Mouse (Mus musculus) urinary bladder, postnatal 36 days (tissue): Measurements from ENCODE around the gene Osgep.
A peak's percentile ranks its signal among the peaks of the same experiment; 100 is the strongest.
"Not testable (repeated sequence)": the region's sequence is repeated elsewhere in the genome, so short reads cannot be mapped to it uniquely, and the experiment has no call there.

Source experiments
- DNase-seq, 2 experiments: peaks; one replicate each; pipeline ENCODE4 v3.0.0; 2022; ENCODE audit warnings: low spot score in 2 of 2, mixed read lengths in 1 of 2

Gene Osgep

GRCm38 (mm10) chr14:50891621-50892020 is 33.1 kb downstream of the Osgep start:
- no peak for DNase-seq

GRCm38 (mm10) chr14:50876236-50876950 is 48.3 kb downstream of the Osgep start:
- no peak for DNase-seq

- no peak for DNase-seq
Observed at GRCm38 (mm10) chr14:50875591-50876230, 49.0 kb downstream of the Osgep start.

- no peak for DNase-seq
Observed at GRCm38 (mm10) chr14:50875175-50875574, 49.5 kb downstream of the Osgep start.

GRCm38 (mm10) chr14:50871284-50871683 is 53.4 kb downstream of the Osgep start:
- DNase-seq, result no peak

GRCm38 (mm10) chr14:50870805-50871143 is 53.9 kb downstream of the Osgep start:
- DNase-seq, result no peak

- peak; percentile 66 to 74 for DNase-seq
Observed at GRCm38 (mm10) chr14:50869889-50870804, 54.5 kb downstream of the Osgep start, which contains the start of gene Tep1. Tep1 (minus strand) TSS chr14:50870560.

- DNase-seq, result no peak
Observed at GRCm38 (mm10) chr14:50868656-50869055, 56.0 kb downstream of the Osgep start.

GRCm38 (mm10) chr14:50868211-50868610 is 56.5 kb downstream of the Osgep start:
- DNase-seq, result no peak

GRCm38 (mm10) chr14:50866966-50867365 is 57.7 kb downstream of the Osgep start:
- no peak for DNase-seq

- not testable (repeated sequence) for DNase-seq
Observed at GRCm38 (mm10) chr14:50865005-50865404, 59.7 kb downstream of the Osgep start.

- DNase-seq, result no peak
Observed at GRCm38 (mm10) chr14:50862641-50863040, 62.1 kb downstream of the Osgep start.
